Mouse (Mus musculus): Measurements from ENCODE around the gene Rad9b. TPM values are rescaled to one million over a fixed set of nuclear protein-coding genes. Genes with fewer than 3 reads are reported as not detected.

Rad9b gene
- polyA plus RNA-seq, 1 experiment from 2014 or later, result 9.5 TPM

DNA sequence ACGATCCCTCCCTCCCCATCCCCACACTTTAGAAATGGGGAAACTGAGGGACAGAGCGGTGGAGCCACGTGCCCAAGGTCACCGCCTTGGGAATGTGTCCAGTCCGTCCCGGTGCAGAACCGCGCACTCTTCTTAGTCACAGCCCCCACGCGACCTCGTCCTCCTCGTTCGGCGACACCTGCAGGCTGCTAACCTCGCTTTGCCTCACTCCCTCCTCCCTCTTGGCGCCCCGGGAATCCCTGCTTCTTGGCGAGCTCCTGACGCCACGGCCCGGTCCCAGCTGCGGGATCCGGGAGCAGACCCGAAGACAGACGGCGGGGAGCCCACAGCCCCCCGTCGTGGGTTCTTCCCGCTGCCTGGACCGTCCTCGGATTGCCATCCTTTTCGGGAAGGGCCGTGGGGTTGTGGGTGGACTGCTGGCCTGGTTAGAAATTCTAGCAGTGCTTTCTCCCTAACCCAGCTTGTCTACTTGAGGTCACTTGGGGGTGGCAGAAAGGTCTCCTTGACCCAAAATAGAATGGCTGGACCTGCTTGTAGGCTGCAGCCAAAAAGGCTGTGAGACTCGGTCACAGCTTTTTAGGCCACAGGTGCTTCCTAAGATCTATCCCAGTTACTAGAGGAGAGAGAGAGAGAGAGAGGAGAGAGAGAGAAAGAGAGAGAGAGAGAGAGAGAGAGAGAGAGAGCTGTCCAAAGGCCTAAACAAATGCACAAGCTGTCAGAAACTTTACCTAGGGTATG lies 68.8 kb downstream of the Rad9b start:
- Histone ChIP-seq H3K27ac (replicated peaks) (peak overlapping the region; percentile 92), H3K9me3 (replicated peaks) (peaks cover 3% of the 10 kb centered on the region; the same call in 1 of the 2 replicates), H3K4me3 (peak overlapping the region; percentile 97), H3K4me1 (peaks cover 35% of the 10 kb centered on the region), H3K36me3 (peaks cover 38% of the 10 kb centered on the region), H3K27me3 (ENCODE audit: low read depth, poor library complexity, severe bottlenecking) (peaks cover 10% of the 10 kb centered on the region)
- peak; percentile 55 for DNase-seq (ENCODE audit: low spot score)
- WGBS, result under 1% methylated on average over 34 of the region's 34 CpGs

- Histone ChIP-seq H3K27ac (replicated peaks) (peak within 1 kb of the TSS; percentile 92), H3K4me3 (peak within 1 kb of the TSS; percentile 97), H3K4me1 (peaks cover 35% of the 10 kb centered on the region), H3K36me3 (peaks cover 30% of the 10 kb centered on the region), H3K9me3 (replicated peaks) (no peaks in the 10 kb centered on the region), H3K27me3 (ENCODE audit: low read depth, poor library complexity, severe bottlenecking) (peaks cover 10% of the 10 kb centered on the region)
- DNase-seq (ENCODE audit: low spot score), result peak; percentile 93
- WGBS, result under 1% methylated on average over 114 of the region's 114 CpGs
Observed at GRCm38 (mm10) chr5:122284183-122285028, 69.6 kb downstream of the Rad9b start, which contains the start of gene Pptc7. Gene Pptc7 (plus strand): TSS chr5:122284365.

DNA sequence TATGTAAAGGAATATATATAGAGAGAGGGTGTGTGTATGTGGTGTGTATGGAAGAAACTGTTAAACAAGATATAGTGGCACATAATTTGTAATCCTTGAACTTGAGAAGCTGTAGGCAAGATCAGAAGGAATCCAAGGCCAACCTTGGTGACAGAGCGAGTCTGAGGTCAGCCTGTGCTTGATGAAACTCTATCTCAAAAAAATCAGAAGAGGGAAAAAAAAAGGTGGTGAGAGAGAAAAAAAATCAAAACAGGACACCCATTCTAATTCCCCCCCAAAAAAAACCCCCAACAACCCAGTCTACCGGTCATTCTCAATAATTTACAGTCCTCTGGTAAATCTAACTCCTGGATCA lies 70.2 kb downstream of the Rad9b start:
- H3K4me3 ChIP-seq, result peak overlapping the region; percentile 97

DNA sequence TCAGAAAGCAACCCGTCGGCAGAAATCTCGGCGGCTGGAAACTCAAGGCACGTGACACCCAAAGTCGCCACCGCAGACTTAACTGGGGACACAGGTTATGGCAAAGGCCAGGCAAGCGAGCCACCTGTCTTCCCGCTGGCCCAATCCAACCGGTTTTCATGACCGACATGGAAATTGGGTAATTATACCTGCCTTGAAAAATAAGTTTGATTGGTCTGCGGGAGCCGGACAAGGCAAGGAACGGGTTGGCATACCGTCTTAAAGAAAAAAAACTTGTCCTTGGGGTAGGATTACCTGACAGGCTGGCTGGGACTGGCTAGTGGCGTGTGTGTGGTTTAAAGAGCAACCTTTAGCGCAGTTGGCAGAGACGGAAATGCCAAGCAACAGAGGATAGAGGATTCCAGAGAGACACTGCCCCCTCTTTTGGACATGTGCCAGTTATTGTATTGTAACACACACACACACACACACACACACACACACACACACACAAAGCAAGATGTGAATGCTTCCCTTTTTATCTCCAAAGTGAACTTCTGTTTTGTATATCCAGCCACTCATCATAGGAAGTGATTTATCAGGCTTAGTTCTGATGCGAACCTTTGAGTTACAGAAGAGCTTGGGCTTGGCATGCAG lies 73.1 kb downstream of the Rad9b start:
- no peaks in the 10 kb centered on the region for H3K36me3 ChIP-seq
- no peak for DNase-seq (ENCODE audit: low spot score)
- no peak overlapping the region for H3K4me3 ChIP-seq
- peaks cover 10% of the 10 kb centered on the region for H3K27me3 ChIP-seq (ENCODE audit: low read depth, poor library complexity, severe bottlenecking)
- H3K9me3 ChIP-seq (replicated peaks), result no peaks in the 10 kb centered on the region
- peaks cover 26% of the 10 kb centered on the region for H3K4me1 ChIP-seq
- WGBS, result 46% methylated on average over 19 of the region's 19 CpGs
- H3K27ac ChIP-seq (replicated peaks), result no peak overlapping the region

More for the DNA sequence above, 70.2 kb downstream of the Rad9b start:
- 22% methylated on average over 2 of the region's 2 CpGs for WGBS
- peaks cover 24% of the 10 kb centered on the region for H3K36me3 ChIP-seq
- no peak for DNase-seq (ENCODE audit: low spot score)
- H3K4me1 ChIP-seq, result peaks cover 35% of the 10 kb centered on the region
- no peak overlapping the region for H3K27ac ChIP-seq (replicated peaks)
- peaks cover 10% of the 10 kb centered on the region for H3K27me3 ChIP-seq (ENCODE audit: low read depth, poor library complexity, severe bottlenecking)
- no peaks in the 10 kb centered on the region for H3K9me3 ChIP-seq (replicated peaks)

DNA sequence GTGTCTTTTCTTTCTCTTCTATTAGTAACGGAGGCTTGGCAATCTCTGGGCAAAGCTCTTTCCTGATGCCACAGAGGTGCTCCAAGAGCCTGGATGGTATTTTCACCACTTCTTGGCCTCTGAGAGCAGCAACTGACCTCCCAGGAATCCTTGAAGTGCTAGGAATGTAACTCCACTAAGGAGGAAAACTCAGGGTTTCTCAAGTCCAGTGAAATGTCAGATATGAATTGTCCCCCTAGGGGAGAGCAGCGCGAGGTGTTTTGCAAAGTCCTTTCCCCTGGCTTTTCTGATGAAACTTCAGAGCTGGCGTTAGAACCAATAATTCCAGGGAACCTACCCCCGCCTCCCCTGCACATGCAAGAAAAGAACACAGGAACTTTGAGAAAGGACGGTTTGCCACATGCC lies 73.6 kb downstream of the Rad9b start:
- H3K9me3 ChIP-seq (replicated peaks), result no peaks in the 10 kb centered on the region
- peaks cover 10% of the 10 kb centered on the region for H3K27me3 ChIP-seq (ENCODE audit: low read depth, poor library complexity, severe bottlenecking)
- no peak overlapping the region for H3K4me3 ChIP-seq
- H3K27ac ChIP-seq (replicated peaks), result no peak overlapping the region
- no peaks in the 10 kb centered on the region for H3K36me3 ChIP-seq
- no peak for DNase-seq (ENCODE audit: low spot score)
- WGBS, result 47% methylated on average over 6 of the region's 6 CpGs
- peaks cover 21% of the 10 kb centered on the region for H3K4me1 ChIP-seq

DNA sequence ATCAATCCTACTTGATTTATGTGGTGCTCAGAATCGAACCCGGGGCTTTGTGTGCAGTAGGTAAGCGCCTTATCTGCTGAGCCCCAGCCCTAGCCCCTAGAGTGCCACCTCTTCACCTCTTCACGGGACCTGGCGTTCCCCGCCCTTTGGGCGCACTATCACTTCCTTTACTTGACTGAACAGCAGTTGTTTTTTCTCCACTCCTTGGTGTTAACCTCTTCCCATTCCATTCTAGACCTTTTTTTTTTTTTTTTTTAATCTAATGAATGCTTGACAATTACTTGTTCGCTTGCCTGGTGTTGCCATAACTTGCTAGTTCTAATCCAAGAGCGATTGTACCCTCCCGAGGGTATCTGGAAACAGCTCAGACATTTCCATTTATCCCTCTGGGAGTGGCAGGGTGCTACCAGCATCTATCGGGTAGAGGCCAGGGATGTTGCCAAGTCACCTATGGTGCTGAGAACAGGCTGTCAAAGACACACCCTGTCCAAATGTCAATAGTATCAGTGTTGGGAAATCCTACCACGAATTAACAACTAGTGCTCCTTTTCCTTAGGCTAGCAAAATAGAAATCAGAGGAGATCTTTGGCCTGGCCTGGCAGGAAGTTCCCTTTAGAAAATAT lies 74.1 kb downstream of the Rad9b start:
- Histone ChIP-seq H3K36me3 (no peaks in the 10 kb centered on the region), H3K4me1 (peaks cover 20% of the 10 kb centered on the region), H3K27ac (replicated peaks) (no peak overlapping the region), H3K27me3 (ENCODE audit: low read depth, poor library complexity, severe bottlenecking) (peaks cover 10% of the 10 kb centered on the region), H3K4me3 (no peak overlapping the region), H3K9me3 (replicated peaks) (no peaks in the 10 kb centered on the region)
- 86% methylated on average over 12 of the region's 12 CpGs for WGBS
- DNase-seq (ENCODE audit: low spot score), result no peak

GRCm38 (mm10) chr5:122278946-122279345 lies 75.1 kb downstream of the Rad9b start:
- H3K27me3 ChIP-seq (ENCODE audit: low read depth, poor library complexity, severe bottlenecking), result peaks cover 10% of the 10 kb centered on the region
- no peak overlapping the region for H3K4me3 ChIP-seq
- no peaks in the 10 kb centered on the region for H3K9me3 ChIP-seq (replicated peaks)
- 89% methylated on average over 7 of the region's 7 CpGs for WGBS
- DNase-seq (ENCODE audit: low spot score), result no peak
- H3K36me3 ChIP-seq, result no peaks in the 10 kb centered on the region
- no peak overlapping the region for H3K27ac ChIP-seq (replicated peaks)
- peaks cover 23% of the 10 kb centered on the region for H3K4me1 ChIP-seq

- H3K4me1 ChIP-seq, result peaks cover 14% of the 10 kb centered on the region
- H3K36me3 ChIP-seq, result no peaks in the 10 kb centered on the region
- no peaks in the 10 kb centered on the region; the same call in 1 of the 2 replicates for H3K27me3 ChIP-seq (ENCODE audit: low read depth, poor library complexity, severe bottlenecking)
- peak; percentile 57 for DNase-seq (ENCODE audit: low spot score)
- no peaks in the 10 kb centered on the region for H3K9me3 ChIP-seq (replicated peaks)
- 15% methylated on average over 5 of the region's 5 CpGs for WGBS
- H3K4me3 ChIP-seq, result no peak overlapping the region
- 0 out of 2 replicates have a peak overlapping the region, but pooled peaks have one; percentile 42 for H3K27ac ChIP-seq (replicated peaks)
Observed at GRCm38 (mm10) chr5:122274785-122275184, 79.2 kb downstream of the Rad9b start.

Other genes with a start within 250 kb of the Rad9b start
- not detected in 2 replicates for gene Ccdc63, start 213.4 kb downstream of the Rad9b start, polyA plus RNA-seq (2016; fragmentation: Nextera tagmentation; extraction: Ambion mirVana)
- gene Ppp1cc, start 196.0 kb downstream of the Rad9b start, polyA plus RNA-seq (2016; fragmentation: Nextera tagmentation; extraction: Ambion mirVana), result 320 and 339 TPM in 2 replicates
- gene Hvcn1, start 147.4 kb downstream of the Rad9b start, polyA plus RNA-seq (2016; fragmentation: Nextera tagmentation; extraction: Ambion mirVana), result 17.7 TPM in 2 replicates
- 5.9 and 6.4 TPM in 2 replicates for gene Tctn1, start 89.8 kb downstream of the Rad9b start, polyA plus RNA-seq (2016; fragmentation: Nextera tagmentation; extraction: Ambion mirVana)
- gene Pptc7, start 69.9 kb downstream of the Rad9b start, polyA plus RNA-seq (2016; fragmentation: Nextera tagmentation; extraction: Ambion mirVana), result 7.3 and 7.7 TPM in 2 replicates
- gene Vps29, start 136 bp upstream of the Rad9b start, polyA plus RNA-seq (2016; fragmentation: Nextera tagmentation; extraction: Ambion mirVana), result 218 and 220 TPM in 2 replicates
- 76.9 and 82.9 TPM in 2 replicates for gene Gpn3, start 17.6 kb upstream of the Rad9b start, polyA plus RNA-seq (2016; fragmentation: Nextera tagmentation; extraction: Ambion mirVana)
- gene Fam216a, start 18.1 kb upstream of the Rad9b start, polyA plus RNA-seq (2016; fragmentation: Nextera tagmentation; extraction: Ambion mirVana), result 85.5 and 98.8 TPM in 2 replicates
- 88.6 and 103 TPM in 2 replicates for gene Arpc3, start 37.6 kb upstream of the Rad9b start, polyA plus RNA-seq (2016; fragmentation: Nextera tagmentation; extraction: Ambion mirVana)
- 53.9 and 57.7 TPM in 2 replicates for gene Anapc7, start 67.5 kb upstream of the Rad9b start, polyA plus RNA-seq (2016; fragmentation: Nextera tagmentation; extraction: Ambion mirVana)
- gene Atp2a2, start 148.0 kb upstream of the Rad9b start, polyA plus RNA-seq (2016; fragmentation: Nextera tagmentation; extraction: Ambion mirVana), result 37.0 and 37.7 TPM in 2 replicates

All from midbrain, embryonic 10.5 days (tissue).